Mouse (Mus musculus) left cerebral cortex, adult 2 months (tissue): ENCODE results near the gene Endov. TPM values are rescaled to one million over a fixed set of nuclear protein-coding genes. Genes with fewer than 3 reads are reported as not detected.

Experiments used
- DNase-seq, 2 experiments: peaks; one replicate each; pipeline ENCODE4 v3.0.0; 2021 to 2022; ENCODE audit warnings: low spot score in 2 of 2, mixed read lengths in 1 of 2; ENCODE audit errors: extremely low spot score in 1 of 2
- H3K27ac ChIP-seq: fragments of 200-600 bp; 2 replicates; pipeline ENCODE4 v1.8.1; 2022
- H3K4me3 ChIP-seq: fragments of 200-600 bp; 2 replicates; pipeline ENCODE4 v1.8.1; 2022
- CTCF ChIP-seq: fragments of 200-600 bp; IDR thresholded peaks from 2 replicates; pipeline ENCODE4 v1.8.1; 2022; ENCODE audit warnings: antibody characterized with exemption, mild to moderate bottlenecking, moderate library complexity
- intact Hi-C: fragments of 180-260 bp; cut with DNase I; formaldehyde crosslinking; loops from one replicate; pipeline ENCODE4 v1.15.1; 2025
- total RNA-seq, 2 experiments: library from RNA; stranded (reverse); gene quantifications; 2 replicates each; pipeline ENCODE4 v1.2.3; 2021

Endov gene
- total RNA-seq, 2 experiments from 2014 or later, result 31.3 to 35.3 TPM

DNA sequence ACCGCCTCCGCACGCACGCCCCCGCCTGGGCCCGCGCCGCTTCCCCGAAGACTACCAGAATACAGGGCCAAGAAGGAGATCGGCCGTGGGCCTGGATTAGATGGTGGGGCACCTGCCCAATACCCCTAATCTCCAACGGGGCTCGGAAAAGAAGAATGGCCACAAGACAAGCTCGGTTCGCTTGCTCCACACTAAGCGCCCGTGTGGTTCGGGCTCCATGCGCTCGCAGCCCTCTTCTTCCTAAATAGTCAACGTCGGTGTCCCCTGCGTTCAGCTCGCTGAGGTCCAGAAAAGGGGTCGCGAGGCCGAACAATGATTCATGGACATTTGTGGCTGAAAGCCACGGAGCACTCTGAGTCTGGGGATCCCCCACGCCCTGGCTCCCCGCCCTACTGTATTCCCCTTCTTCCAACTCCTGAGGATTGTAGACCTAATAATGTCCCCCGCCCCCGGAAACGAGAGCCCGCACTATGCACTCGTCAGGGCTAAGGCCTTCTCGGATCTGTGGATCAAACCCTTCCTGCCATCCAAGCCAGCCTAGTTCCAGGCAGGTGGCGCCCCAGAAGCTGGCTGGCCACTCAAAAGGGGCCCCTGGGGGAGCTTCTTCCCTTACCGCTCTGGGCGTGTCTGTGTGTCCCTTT, 56.9 kb downstream of the Endov start:
- no peak for TF ChIP-seq CTCF
- DNase-seq, result no peak
- H3K27ac ChIP-seq, result peak overlapping the region; percentile 89
- intact Hi-C loops, result loop anchor here (2.0 to 5.0 kb wide), 5 partner anchors 33 to 359 kb away; partner anchors contain the start of gene Rptor
- peak overlapping the region; percentile 93 for H3K4me3 ChIP-seq

DNA sequence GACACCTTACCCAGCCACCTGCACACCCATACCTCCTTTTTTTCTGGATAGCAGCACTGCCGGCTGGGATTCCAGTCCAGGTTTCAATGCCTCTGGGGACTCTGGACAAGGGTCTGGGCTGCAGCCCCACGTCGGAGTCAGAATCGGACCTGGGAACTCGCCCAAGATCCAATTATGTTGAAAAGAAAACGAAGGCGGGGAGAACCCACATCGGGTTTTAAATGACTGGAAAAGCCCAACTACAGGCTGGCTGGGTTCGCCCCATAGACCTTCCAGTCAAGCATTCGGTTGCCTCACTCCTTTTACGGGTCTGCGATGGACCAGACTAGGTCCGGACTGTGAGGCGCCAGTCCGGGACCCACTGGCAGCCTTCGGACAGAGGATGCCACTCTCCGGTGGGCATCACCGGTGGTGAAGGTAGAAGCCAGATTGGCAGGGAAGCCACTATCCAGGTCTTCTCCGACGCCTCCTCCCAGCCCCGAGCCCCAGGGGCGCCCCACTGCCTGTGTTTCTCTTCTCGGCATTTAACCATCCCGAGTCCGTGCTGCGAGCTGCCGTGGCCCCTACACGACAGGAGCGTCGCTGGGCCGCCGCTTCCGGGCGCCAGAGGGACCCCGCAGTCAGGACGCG, 57.7 kb downstream of the Endov start:
- Histone ChIP-seq H3K4me3 (peak overlapping the region; percentile 93), H3K27ac (peak overlapping the region; percentile 89)
- intact Hi-C loops, result loop anchor here (2.0 to 5.0 kb wide), 4 partner anchors 53 to 358 kb away; partner anchors contain the start of gene Rptor
- DNase-seq, result no peak
- peak; percentile 21 for TF ChIP-seq CTCF

DNA sequence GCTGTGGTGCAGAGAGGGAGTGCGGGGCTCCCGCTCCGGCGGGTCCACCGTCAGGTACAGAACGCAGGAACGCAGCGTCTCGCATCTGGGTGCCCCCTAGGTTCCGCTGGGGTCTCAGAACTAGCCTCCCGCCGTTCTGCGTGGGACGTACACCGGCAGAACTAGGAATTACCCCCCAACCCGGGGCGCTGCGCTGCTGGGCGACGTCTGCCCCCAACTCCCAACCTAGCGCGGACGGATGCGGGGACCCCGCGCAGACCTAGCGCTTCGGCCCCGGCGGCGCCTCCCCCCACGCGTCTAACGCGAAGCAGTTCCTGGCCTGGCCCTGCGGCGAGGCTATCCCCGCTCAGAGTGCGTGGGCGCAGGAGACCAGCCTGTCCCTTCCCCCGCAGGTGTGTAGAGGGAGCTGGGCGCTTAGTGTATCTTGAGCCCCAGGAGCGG, 58.2 kb downstream of the Endov start:
- intact Hi-C loops, result loop anchor here (2.0 to 5.0 kb wide), 4 partner anchors 53 to 358 kb away; partner anchors contain the start of gene Rptor
- H3K4me3 ChIP-seq, result peak overlapping the region; percentile 93
- no peak for TF ChIP-seq CTCF
- peak overlapping the region; percentile 89 for H3K27ac ChIP-seq
- no peak for DNase-seq

DNA sequence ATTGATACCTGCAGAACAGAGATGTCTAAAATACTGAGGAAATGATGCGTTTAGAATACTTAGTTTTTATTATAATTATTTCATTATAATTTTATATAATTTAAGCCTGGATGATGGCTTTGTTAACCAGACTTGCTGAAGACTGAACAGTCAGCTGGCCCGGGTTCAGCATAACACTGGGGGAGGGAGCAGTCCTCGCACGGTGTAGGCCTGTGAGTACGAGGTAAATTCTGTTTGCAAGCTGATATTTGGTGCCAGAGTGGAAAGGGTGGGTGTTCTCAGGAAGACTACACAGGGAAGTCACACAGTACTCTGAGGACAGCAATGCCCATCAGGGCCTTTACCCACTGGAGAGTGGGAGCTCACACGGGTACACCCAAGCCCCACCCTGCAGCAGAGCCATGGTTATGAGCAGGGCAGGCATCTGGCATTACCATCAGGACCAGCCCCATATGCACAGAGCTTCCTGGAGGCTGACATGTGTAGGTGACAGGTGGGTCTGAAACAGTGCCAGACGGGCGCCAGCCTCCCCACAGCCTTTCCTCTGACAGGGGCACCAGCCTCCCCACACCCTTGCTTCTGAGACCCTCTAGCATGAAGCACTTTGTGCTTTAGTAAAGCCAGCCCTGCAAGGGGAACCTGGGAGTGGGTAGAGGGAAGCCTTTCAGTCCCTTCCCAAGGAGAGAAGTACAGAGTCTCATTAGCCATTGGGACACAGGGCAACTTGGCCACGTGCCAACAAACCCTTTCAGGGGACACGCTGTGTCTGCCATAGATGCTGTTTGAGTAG, 59.6 kb downstream of the Endov start:
- TF ChIP-seq CTCF, result no peak
- H3K27ac ChIP-seq, result no peak overlapping the region
- DNase-seq, result no peak

DNA sequence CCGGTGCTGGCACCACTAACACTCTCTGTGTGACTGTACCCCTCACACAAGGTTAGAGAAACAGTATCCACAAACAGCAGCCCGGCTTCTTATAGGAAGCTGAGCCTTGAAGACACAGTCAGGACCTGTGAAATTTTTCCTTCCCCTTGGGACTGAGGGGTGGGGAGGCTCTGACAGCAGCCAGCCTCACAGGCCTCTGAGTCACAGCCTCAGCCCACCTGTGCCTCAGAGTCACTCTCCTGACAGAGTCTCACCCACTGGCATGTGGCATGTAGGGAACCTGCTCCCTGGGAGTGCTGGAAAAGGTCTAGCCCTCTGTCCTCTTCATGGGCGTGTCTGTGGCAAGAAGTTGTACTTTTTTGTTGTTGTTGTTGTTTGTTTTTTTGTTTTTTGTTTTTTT, 60.3 kb downstream of the Endov start:
- no peak for DNase-seq
- intact Hi-C loops, result no loop called here
- TF ChIP-seq CTCF, result no peak
- Histone ChIP-seq H3K27ac (no peak overlapping the region), H3K4me3 (no peak overlapping the region)

More for the DNA sequence above, 59.6 kb downstream of the Endov start:
- intact Hi-C loops, result no loop called here
- H3K4me3 ChIP-seq, result no peak overlapping the region

DNA sequence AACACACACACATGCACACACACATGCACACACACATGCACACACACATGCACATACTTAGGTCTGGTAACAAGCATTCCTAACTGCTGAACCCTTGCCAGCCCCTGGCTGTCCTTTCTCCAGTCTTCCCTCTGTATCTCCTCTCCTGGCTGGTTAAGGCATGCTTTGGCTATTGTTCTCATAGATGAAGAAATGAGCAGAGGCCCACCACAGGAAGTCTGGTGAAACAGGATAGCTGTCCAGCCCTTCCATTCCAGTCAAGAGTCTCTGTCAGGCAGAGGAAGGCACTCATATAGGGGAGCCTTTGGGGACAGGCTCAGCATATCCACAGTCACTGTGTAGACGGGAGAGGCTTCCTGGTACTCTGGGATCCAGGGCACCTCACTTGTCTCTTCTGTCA, 61.2 kb downstream of the Endov start:
- intact Hi-C loops, result no loop called here
- H3K4me3 ChIP-seq, result no peak overlapping the region
- no peak for DNase-seq
- no peak for TF ChIP-seq CTCF
- H3K27ac ChIP-seq, result no peak overlapping the region

DNA sequence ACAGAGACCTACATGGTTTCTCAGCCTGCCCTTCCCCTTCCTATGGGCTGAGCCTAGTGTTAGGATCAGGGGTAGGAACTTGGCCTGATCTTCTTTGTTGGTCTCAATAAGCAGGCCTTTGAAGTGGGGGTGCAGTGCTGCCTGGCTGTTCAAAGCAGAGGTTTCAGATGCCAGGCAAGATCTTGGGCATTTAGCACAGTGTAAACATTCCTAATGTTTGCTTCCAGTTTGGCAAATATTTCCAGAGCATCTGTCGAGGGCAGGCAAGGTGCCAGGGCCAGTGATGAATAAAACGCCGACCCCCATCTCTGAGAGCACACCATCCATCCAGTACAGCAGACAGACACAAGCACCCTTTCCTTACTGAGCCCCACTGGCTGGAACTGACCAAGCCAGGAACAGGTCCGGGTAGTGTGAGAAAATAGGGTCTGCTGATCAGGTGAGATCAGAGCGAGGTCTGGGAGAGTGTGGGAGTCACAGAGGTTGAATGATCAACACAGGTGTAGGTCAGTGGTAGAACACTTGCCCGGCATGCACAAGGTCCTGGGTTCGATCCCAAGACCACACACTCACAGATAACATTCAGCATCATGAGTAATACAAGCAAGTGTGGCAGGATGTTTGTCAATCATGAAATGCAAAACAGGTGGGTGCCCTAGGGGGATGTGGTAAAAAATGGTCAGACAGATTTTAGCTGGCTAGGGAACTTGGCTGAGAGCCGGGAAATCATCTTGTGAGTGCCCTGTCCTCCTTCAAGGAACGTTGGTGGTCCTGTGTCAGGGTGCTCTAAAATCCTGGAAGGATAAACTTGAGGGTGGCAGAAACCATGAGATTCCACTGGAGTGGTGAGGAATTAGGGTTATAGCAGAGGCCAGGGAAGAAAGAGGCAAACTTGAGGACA, 62.0 kb downstream of the Endov start:
- Histone ChIP-seq H3K4me3 (no peak overlapping the region), H3K27ac (no peak overlapping the region)
- no peak for TF ChIP-seq CTCF
- intact Hi-C loops, result no loop called here
- DNase-seq, result no peak

DNA sequence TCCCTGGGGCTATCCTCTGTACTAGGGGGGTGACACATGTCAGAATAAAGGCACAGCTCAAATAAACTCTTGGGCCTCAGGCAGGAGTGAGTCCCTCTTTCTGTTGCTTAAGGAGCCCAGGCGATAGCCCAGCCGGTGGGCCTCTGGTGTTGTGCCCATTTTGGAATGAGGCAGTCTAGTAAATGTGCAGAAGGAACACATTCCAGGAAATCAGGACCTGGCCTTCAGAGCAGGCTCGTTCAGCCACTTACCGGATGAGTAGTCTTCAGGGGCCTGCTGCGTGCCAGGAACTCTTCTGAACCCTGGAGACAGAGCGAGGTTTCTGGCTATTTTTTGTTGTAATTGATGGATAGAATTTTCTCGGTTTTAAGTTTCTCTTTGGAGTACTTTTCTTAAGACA, 63.6 kb downstream of the Endov start:
- intact Hi-C loops, result no loop called here
- no peak for TF ChIP-seq CTCF
- Histone ChIP-seq H3K27ac (no peak overlapping the region), H3K4me3 (no peak overlapping the region)
- DNase-seq, result no peak

DNA sequence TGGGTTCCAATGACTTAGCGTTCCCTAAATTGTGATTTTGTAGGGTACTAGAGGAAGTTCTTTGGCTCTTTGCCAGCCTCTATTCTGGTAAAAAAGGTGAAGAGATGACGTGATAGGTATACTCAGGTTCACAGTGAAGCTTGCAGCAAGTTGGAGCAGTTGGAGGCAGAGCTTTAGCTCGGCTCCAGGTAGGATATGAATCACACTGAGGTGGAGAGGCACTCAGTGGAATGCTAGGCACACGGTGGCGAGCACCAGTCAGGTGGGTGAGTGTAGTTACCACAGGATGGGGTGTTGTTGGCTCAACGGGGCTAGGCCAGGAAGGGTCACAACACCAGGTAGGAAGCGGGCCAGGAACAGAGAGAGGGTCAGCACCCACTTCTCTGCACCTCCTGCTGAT, 64.0 kb downstream of the Endov start:
- H3K4me3 ChIP-seq, result no peak overlapping the region
- no peak for TF ChIP-seq CTCF
- no peak overlapping the region for H3K27ac ChIP-seq
- intact Hi-C loops, result no loop called here
- no peak for DNase-seq

DNA sequence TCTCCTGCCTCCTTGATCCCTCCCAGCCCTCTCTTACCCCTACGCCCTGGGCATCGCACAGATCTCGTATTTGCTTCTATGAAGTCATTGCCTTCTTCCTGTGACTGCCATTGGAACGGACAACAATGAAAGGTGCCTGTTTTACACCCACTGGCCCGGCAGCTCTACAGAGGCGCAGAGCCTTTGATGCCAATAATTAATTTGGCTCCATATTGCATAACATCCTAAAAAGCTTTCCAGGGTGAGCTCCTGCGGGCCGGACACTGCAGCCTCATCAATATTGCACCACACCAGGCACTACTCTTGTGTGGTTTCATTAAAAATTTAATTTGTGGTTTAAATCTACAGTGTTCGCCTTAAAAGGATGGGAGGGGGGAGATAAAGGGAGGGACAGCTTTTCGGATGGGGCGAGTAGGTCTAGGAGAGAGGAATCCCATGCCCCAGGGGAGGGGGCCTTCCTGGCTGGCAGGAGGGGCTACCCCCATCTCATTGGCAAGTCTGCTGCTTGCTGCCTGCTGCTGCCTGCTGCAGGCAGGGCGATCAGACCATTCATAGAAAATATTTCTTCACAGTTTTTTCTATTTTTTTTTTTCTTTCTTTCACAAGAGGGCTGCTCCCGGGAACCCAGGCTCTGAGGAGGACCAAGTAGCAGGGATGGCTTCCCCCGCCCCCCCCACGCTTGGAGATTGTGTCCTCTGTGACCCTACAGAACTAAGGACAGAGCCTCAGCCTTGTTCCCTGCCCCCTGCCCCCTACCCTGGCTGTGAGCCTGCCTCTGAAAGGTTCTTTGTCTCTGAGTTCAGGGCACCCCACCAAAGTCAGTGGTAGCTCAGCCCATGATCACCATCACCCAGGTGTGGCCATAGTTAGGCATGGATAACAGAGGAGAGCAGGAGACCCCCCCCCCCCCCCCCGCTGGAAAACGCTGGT, 67.1 kb downstream of the Endov start:
- DNase-seq, result no peak
- Histone ChIP-seq H3K27ac (no peak overlapping the region), H3K4me3 (no peak overlapping the region)
- TF ChIP-seq CTCF, result no peak
- intact Hi-C loops, result no loop called here
